Mouse (Mus musculus): ENCODE data around the gene Slc38a3.

Gene Slc38a3

DNA sequence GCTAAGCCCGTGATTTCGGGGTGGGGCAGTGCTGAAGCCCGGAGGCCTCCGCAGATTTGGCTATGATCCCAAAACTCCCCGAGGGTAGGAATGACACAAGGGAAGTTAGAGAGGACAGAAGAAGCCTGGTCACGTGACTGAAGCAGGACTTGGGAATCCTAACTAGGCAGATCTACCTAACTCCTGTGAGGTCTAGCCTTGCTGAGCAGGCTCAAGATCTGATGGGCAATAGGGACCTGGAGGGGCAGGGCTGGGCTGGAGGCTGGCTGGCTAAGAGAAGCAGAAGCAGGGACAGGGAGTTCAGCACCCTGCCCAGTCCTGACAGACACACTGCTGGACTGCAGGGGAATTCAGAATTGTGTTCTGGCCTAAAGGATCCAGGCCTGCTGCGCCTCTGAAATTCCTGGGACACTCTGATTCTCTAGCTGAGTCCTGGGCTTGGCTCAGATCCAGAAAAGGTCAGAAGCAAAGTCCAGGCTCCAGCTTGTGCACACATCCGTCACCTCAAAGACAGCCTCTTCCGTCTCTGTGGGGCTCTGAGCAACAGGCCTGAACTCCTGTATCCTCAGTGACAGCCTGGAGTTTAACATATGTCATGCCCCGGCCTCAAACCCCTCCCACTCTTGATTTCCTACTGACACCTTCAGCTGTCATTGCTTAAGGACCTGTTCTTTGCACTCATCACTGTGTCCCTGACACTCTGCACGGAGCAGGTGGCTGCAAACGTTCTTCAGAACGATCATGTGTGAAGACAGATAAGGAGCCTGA is 50.4 kb downstream of the Slc38a3 start:
- DNase-seq (ENCODE audit: low spot score in 2 of 2): no peak

DNA sequence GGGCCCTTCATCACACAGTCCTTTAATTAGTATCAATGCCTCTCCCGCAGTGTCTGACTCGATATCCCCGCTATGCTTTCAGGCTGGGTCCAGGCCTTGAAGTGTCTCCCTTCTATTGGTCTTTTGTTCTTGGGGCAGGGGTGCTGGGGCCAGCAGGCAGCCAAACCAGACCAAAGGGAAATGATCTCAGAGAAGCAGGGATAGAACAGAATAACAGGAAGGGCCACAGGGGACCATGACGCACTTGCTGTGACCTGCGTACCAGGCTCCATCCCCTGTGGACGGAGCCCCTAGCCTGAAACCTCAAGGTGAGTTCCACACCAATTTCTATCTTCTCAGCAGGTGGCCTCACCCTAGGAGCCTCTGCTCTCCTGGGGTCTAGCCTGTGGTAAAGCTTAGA is 51.2 kb downstream of the Slc38a3 start:
- no peak for DNase-seq (ENCODE audit: low spot score in 2 of 2)

DNA sequence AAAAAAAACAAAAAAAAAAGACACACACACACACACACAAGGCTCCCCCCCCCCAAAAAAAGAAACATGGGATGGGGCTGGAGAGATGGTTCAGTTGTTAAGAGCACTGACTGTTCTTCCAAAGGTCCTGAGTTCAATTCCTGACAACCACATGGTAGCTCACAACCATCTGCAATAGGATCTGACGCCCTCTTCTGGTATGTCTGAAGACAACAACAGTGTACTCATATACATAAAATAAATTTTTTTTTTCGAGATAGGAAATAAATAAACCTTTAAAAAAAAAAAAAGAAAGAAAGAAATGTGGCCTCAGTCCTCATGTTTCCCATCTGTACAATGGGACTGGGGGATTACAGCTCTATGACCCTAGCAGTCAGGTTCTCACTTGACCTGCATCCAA is 51.9 kb downstream of the Slc38a3 start:
- DNase-seq (ENCODE audit: low spot score in 2 of 2): no peak

DNA sequence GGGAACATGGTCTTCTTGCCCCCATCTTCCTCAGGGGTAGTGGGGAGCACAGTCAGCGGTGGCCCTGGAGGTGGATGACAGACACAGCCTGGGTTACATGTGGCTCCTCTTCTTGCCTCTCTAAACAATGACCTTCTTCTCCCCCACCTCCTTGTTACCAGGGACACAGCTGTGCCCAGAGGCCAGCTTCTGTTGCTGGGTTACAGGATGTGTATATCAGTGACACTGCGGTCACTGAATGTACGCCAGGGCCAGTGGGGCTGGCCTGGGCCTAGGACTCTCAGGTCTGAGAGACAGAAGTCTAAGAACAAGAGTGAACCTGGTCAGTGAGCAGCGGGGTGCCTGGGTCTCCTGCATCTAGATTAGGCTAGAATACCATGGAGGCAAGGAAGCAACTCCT is 54.3 kb downstream of the Slc38a3 start:
- no peak for DNase-seq (ENCODE audit: low spot score in 2 of 2)

DNA sequence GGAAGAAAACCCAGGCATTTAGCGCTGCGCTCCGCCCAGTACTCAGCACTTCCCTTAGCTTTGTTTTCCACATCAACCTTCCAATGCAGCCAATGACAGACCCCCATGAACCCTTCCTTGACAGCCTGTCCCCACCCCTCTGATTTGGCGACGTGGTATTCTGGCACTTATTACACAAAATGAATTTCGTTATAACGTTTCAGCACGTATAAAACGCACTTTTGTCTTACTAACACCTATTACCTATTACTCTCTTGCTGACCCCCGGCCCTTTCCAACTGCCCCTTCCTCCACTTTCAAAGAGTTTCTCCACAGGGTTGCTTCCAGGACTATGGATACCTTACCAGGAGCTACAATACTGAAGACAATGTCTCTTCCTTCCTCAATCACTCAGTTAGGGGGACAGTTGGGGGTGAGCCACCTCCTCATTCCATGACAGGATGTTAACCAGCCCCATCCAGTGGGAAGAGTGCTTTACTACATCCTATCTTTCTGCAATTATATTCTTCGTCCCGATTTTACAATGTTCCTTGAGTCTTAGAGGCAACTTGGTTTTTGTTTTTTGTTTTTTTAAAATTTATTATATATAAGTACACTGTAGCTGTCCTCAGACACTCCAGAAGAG is 56.3 kb downstream of the Slc38a3 start:
- no peak for DNase-seq (ENCODE audit: low spot score in 2 of 2)

DNA sequence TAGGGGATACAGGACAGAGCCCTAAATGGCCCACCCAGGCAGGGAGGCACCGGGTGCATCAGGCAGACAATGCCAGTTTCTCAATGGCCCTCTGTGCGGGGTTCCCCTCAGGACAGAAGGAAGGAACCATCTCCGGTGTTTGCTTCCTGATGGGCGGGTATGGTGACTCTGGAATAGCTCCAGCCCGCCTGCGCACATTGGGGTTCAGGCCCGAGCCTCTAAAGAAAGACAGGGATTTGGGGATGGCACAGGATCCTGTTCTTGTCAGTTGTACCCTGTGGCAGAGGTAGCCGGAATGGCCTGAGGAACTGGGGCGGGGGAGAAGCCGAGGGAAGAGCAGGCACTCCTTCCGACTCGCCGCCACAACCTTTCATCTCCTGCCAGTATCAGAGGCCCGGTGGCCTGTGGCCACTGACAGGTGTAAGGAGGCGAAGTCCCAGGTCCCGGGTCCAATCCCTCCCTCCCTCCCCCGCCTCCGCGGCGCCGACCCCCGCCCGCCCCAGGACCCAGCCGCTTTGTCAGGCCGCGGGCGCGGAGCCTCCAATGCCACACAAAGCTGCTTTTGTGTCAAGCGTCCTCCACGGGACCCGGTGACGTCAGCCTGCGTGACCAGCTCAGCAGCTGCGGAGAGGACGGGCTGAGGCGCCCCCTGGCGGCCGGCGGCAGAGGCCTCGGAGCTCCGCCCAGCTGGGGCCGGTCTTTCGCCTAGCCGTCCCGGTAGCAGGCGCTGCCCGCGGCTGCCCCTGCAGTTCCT is 57.0 kb downstream of the Slc38a3 start:
- DNase-seq (ENCODE audit: low spot score in 2 of 2): peak; percentile 91 to 98

DNA sequence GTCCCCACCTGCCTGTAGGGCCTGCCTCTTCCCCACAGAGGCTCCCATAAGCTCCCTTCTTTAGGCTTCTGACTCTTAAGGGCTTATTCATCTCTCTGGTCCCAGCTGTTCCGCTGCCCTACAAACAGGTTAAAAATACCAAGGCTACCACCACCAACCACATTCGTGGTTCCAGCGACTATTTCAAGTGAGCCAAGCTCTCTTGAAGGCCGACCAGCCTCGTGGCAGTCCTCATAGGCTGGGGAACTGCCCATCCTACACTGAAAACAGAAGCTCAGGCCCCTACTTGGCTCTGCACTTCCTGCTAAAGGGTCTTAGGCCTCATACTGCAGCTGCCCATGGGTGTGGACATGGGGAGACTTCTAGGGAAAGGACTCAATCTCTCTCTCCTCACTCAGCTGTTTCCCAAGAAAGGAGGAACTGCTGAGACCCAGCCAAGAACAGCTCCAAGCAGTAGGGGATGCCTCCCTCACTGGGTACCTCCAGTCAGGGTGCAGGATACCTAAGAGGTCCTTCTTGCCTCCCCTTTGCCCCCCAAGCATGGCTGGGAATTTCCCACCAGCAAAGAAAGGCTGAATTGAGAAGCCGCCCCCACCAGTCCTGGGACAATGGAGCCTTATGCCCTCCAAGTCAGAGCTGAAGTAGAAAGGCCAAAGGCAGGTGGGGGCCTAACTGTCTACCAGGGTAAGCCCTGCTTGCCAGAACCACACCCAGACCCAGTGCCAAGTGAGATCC is 57.7 kb downstream of the Slc38a3 start:
- DNase-seq (ENCODE audit: low spot score in 2 of 2): no peak

DNA sequence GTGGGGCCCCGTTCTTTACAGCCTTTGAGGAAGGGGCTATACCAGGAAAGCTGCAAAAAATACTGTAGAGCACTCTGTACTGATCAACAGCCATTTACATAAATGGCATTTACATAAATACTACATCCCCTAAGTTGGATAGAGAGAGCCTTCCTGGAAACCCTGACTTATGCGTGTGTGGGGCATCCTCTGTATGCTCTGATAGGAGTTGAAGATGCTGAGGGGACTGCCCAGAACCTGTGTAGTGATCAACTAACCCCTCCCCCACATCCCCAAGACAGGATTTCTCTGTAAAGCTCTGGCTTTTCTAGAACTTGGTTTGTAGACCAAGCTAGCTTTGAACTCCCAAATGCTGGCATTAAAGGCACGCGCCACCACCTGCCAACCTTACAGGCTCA is 59.9 kb downstream of the Slc38a3 start:
- DNase-seq (ENCODE audit: low spot score in 2 of 2): no peak

DNA sequence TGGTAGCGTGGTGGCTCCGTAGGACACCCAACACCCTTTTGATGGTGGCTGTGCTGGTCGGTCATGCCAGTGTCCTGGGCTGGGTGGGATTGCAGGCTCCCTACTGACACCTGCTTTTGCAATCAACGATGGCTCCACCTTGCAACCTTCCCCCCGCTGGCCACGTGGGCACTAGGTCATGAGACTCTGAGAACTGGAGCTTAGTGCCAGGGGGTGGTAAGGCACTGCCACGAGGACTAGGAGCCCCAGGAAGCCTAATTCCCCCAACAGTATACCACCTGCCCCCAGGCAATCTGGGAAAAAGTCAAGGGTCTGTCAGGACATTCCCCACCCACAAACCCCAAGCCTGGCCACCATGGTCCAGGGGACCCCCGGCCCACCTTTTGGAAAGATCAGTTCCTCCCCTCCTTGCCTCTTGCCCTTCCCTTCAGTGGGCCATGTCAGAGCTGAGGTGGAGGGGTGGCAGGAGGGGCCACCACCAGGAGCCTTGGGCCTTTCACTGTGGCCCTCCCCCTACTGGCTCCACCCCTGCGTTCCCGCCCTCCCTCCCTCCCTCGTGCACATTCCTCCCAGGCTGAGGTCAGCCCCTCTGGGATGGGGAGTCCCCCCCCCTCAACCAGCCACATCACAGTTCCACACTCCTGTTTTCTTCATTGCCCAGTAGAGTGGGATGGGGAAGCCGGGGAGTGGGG is 60.4 kb downstream of the Slc38a3 start, which contains the start of gene Sema3b:
Sema3b (minus strand) TSS at position 489 of the 692 bp plus-strand sequence.
- no peak for DNase-seq (ENCODE audit: low spot score in 2 of 2)

DNA sequence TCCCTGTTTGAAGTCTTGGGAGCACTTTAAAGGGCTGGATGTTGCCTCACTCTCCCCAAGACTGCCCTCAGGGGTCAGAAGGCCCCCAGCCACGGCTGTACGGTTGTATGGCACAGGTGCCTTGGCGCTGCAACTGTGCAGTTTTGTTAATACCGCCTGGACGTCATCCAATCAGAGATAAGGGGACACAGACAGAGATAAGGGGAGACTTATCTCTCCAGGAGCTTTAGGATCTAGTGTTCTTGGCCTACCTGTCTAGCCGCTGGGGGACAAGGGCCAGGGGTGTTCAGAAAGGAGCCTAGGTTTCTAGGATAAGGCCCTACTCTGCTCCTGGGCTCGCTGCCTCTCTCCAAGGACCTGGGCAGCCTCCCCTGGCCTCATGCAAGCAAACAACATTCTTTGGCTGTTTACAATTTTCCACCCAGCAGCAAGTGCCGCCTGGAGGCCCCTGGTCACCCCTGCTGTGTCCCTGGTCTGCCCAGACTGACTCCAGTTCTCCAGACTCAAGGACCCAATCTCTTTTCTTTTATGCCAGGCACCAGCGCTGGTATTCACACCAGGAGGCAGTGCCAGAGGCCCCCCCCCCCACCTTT is 61.6 kb downstream of the Slc38a3 start:
- no peak for DNase-seq (ENCODE audit: low spot score in 2 of 2)

DNA sequence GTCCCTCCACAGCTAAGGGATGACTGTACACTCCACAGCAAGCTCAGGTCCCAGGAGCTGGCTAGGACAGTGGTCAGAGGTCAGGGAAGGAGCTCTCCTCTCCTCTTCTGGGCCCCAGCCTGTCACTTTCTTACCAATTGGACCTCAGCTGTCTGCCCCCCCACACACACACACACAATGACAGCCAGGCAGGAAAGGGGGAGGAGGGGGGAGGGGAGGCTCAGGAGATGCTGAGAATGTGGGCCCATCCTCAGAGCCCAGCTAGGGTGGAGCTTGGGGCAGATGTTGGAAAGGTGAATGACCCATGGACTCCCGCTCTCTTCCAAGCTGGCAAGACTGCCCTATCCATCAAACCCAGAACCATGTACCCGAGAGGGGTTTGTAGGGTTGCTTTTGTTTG is 62.3 kb downstream of the Slc38a3 start:
- no peak for DNase-seq (ENCODE audit: low spot score in 2 of 2)

DNA sequence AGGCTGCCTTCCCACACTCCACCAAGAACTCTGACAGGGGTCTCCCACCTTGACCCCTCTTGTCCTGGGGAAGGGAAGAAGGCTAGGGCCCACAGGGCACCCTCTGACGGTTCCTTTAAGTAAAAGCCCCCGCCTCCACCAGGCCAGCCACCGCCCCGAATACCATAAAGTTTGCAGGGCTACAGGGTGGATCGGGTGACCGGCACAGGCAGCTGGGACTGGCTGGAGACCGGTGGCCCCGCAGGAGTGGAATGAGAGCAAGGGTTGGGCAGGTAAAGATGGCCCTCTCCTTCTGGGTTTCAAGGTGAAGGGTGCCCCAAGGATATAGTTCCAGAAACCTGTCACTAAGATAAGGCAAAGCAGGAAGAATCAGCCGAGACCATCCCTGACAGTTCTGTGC is 62.7 kb downstream of the Slc38a3 start:
- no peak for DNase-seq (ENCODE audit: low spot score in 2 of 2)

DNA sequence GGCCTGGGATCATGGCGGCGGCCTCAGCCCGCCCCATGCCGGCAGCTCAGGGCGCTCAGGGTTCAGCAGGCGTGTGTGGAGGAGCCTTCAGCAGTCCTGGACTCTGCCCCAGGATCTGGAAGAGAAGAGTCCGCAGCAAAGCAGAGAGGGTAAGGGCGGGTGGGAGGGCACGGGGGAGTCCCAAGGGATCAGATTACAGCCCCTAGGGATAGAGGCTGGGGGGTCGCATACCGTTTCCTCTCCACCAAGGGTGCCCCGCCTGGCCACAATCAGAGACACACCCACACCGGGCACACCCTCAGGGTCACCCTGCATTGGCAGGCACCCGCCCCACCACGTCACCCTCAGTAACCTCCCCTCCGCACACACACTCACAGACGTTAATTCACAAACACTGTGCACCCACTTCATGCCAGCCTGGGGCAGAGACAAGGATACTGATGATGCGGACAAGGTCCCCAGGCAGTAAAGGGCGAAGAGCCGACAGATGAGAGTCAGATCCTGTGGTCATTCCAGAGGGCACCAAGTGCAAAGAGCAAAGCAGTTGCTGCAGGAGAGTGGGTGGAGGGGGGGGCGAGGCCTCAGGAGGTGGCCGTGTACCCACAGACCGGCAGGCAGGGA is 64.2 kb downstream of the Slc38a3 start:
- DNase-seq (ENCODE audit: low spot score in 2 of 2): no peak

DNA sequence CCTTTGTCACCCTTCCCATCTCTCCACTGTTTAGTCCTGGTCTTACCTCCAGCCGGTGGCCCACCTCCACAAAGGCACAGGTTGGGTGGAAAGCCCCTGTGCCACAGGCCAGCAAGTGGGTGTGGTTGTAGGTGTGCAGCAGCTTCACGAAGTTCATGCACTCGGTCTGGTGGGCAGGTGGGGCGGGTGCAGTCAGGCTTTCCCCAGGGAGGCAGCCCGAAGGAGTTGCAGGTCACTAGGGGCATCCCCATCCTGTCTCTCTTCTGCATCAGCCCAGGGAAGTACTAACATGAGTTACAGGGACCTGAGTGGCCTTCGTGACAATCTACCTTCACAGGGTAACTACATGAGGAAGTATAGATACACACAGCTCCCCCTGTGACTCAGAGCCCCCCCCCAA is 66.1 kb downstream of the Slc38a3 start:
- no peak for DNase-seq (ENCODE audit: low spot score in 2 of 2)

DNA sequence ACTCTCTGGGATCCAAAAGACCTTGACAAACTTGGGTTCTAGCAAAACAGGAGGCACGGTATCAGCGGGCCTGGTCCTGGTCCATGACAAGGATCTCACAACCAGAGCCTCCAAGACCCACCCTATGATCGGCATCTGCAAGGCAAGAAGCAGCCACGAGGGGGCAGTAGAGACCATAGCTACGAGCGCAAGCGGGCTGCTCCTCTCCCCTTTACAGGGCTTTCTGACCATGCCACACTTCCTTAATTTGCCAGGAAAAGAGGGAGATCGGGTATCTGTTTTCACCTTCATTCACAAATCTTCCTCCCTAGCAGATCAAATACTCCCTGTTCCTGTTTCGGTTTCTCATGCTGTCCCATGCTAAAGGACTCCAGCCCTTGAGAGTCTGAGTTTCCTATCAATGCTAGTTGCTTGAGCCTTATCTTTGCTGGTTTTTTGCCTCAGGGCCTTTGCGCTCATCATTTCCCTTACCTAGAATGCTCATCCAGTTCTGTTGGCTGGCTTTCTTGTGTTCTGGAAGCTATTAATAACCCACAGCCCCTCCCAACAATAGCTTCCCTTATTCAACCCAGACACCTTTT is 67.2 kb downstream of the Slc38a3 start:
- peak; percentile 80 to 96 for DNase-seq (ENCODE audit: low spot score in 2 of 2)

DNA sequence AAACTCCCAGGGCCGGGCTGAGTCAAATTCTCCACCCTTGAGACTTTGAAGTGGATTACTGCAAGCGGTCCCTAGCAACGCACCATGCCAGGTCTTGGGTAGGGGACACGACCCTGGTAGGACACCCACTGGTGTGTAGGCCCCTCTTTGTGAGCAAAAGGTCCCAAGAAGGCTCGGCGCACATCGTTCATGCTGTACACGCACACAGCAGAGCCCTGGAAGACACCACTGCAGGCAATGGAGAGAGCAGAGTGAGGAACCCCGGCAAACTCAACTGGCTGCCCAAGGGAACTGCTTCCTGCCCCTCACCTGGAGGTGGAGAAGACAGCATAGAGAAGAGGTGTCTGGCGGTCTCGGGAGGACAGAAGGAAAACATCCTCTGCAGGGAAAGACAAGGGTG is 68.1 kb downstream of the Slc38a3 start:
- no peak for DNase-seq (ENCODE audit: low spot score in 2 of 2)

DNA sequence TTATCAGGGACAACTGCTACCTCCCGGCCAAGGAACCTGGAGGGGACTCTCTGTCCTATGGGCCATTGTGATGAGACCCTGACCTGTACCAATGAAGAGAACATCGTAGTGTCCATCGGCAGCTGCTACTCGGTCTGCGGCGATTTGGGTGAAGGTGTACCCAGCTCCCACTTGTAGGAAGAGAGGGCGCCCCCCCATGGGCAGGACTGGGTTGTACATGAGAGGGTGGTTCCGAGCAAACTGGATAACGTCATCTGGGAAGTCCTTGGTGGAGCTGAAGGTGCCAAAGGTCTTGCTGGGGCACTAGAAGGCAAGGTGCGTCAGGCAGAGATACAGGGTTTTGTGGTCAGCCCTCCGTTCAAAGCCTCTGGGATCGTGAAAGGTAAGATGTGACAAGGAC is 68.6 kb downstream of the Slc38a3 start:
- peak in 1 of 2 experiments; percentile 35 for DNase-seq (ENCODE audit: low spot score in 2 of 2)

Data from thymus, postnatal 10 days (tissue).